ENCODE assay signal across 8 mouse cellular contexts in the genomic region with DNA sequence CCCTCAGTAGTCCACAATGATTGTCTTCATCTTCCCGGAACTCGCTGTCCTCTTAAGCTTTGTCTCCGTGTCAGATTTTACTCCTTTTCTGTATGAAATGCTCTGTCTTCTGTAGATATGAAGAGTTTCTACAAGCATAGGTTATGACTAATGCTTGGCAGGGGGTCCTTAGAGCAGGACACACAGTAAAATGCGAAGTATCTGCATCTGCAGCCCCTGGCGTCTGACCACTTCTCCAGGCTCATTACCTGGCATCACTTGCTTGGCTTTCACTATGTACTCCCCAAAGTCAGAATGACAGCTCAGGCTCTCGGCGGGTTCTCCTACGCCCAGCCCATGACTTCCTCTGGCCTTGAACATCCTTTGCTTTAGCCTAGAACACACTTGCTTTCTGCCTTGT.
DNase-seq lines count a peak whose midpoint lies in the region; ATAC-seq and TF ChIP-seq lines count a peak whose summit lies in the region.

No protein-coding gene starts in this region.

- DNase-seq in heart, adult 9 months (ENCODE audit: low spot score in 2 of 2) = no peak
- DNase-seq in testis, postnatal 10 days (ENCODE audit: low spot score) = no peak
- no peak for DNase-seq in layer of hippocampus, adult 9-10 months (ENCODE audit: low spot score)
- DNase-seq in left cerebral cortex, adult 18-20 months (ENCODE audit: low spot score in 2 of 2) = no peak

- 80% methylated on average over 8 of the region's 8 CpGs for WGBS in heart, embryonic 16.5 days
- 81% methylated on average over 8 of the region's 8 CpGs for WGBS in intestine, embryonic 15.5 days
- WGBS in neural tube, embryonic 15.5 days = 69% methylated on average over 8 of the region's 8 CpGs

- ATAC-seq in heart, embryonic 16.5 days (replicated peaks; ENCODE audit: extremely low read depth, insufficient read depth, low FRiP score) = no peak
- ATAC-seq in intestine, embryonic 15.5 days = no peak
- ATAC-seq in neural tube, embryonic 15.5 days (ENCODE audit: low FRiP score) = no peak

- H3K27me3 ChIP-seq in heart, embryonic 16.5 days (ENCODE audit: control insufficient read depth, insufficient read depth, low read length) = no peaks in the 10 kb centered on the region
- no peaks in the 10 kb centered on the region for H3K27me3 ChIP-seq in testis, adult 2 months (ENCODE audit: control insufficient read depth, insufficient read depth, low read length)
- no peaks in the 10 kb centered on the region for H3K27me3 ChIP-seq in intestine, embryonic 15.5 days (replicated peaks)
- 0 out of 2 replicates have a peak, but pooled peaks cover 2% of the 10 kb centered on the region for H3K27me3 ChIP-seq in neural tube, embryonic 15.5 days (replicated peaks)

- peak overlapping the region; percentile 9; the same call in 1 of the 2 replicates for H3K4me3 ChIP-seq in heart, embryonic 16.5 days (ENCODE audit: low read length)
- peak overlapping the region; percentile 4; the same call in 1 of the 2 replicates for H3K4me3 ChIP-seq in testis, adult 2 months (ENCODE audit: control insufficient read depth, low read depth, low read length)
- H3K4me3 ChIP-seq in intestine, embryonic 15.5 days (replicated peaks) = no peak overlapping the region
- 0 out of 2 replicates have a peak overlapping the region, but pooled peaks have one; percentile 12 for H3K4me3 ChIP-seq in neural tube, embryonic 15.5 days (replicated peaks)

- peaks cover 13% of the 10 kb centered on the region for H3K4me1 ChIP-seq in heart, embryonic 16.5 days (ENCODE audit: control insufficient read depth, insufficient read depth, low read length)
- H3K4me1 ChIP-seq in testis, adult 2 months (ENCODE audit: control insufficient read depth, insufficient read depth, low read length) = no peaks in the 10 kb centered on the region
- no peaks in the 10 kb centered on the region for H3K4me1 ChIP-seq in intestine, embryonic 15.5 days (replicated peaks)
- peaks cover 16% of the 10 kb centered on the region for H3K4me1 ChIP-seq in neural tube, embryonic 15.5 days

- peak overlapping the region; percentile 47 for H3K4me2 ChIP-seq in heart, embryonic 16.5 days (ENCODE audit: low read depth, low read length)
- H3K4me2 ChIP-seq in intestine, embryonic 15.5 days (replicated peaks) = 0 out of 2 replicates have a peak overlapping the region, but pooled peaks have one; percentile 24
- peak overlapping the region; percentile 47 for H3K4me2 ChIP-seq in neural tube, embryonic 15.5 days

- no peak overlapping the region for H3K9ac ChIP-seq in heart, embryonic 16.5 days (ENCODE audit: low read length)
- H3K9ac ChIP-seq in intestine, embryonic 15.5 days = no peak overlapping the region
- no peak overlapping the region for H3K9ac ChIP-seq in neural tube, embryonic 15.5 days (replicated peaks)

- peak overlapping the region; percentile 18; the same call in 1 of the 2 replicates for H3K27ac ChIP-seq in heart, embryonic 16.5 days (ENCODE audit: low read length)
- no peak overlapping the region for H3K27ac ChIP-seq in testis, adult 2 months (ENCODE audit: control insufficient read depth, insufficient read depth, low read depth, low read length)
- no peak overlapping the region for H3K27ac ChIP-seq in intestine, embryonic 15.5 days
- peak overlapping the region; percentile 37; the same call in 1 of the 2 replicates for H3K27ac ChIP-seq in neural tube, embryonic 15.5 days (replicated peaks)

- H3K36me3 ChIP-seq in heart, embryonic 16.5 days (ENCODE audit: control insufficient read depth, insufficient read depth) = no peaks in the 10 kb centered on the region
- H3K36me3 ChIP-seq in testis, adult 2 months (ENCODE audit: control insufficient read depth, insufficient read depth, low read length) = no peaks in the 10 kb centered on the region
- no peaks in the 10 kb centered on the region for H3K36me3 ChIP-seq in intestine, embryonic 15.5 days
- no peaks in the 10 kb centered on the region for H3K36me3 ChIP-seq in neural tube, embryonic 15.5 days

- H3K9me3 ChIP-seq in heart, embryonic 16.5 days (replicated peaks; ENCODE audit: control insufficient read depth, low read length) = no peaks in the 10 kb centered on the region
- H3K9me3 ChIP-seq in intestine, embryonic 15.5 days = no peaks in the 10 kb centered on the region
- no peaks in the 10 kb centered on the region for H3K9me3 ChIP-seq in neural tube, embryonic 15.5 days (replicated peaks)

- TF ChIP-seq CTCF in testis, adult 2 months (IDR thresholded peaks at IDR 0.05; ENCODE audit: control insufficient read depth, insufficient read depth, insufficient replicate concordance, low read depth, low read length) = no peak

- no peak for TF ChIP-seq POLR2A in testis, adult 2 months (IDR thresholded peaks at IDR 0.05; ENCODE audit: control insufficient read depth, low read depth, low read length)

Comparison
In these comparisons a context has a peak if more than half of its experiments do, and no peak if none do; other contexts are left out.
1. H3K27ac ChIP-seq: peak in heart, embryonic 16.5 days (single experiment) and neural tube, embryonic 15.5 days (single experiment); none in testis, adult 2 months (single experiment) and intestine, embryonic 15.5 days (single experiment).
2. Peak in every context shown above with its lines, with median percentiles within 50 percentile points of each other: H3K4me2 ChIP-seq.